Mouse (Mus musculus) layer of hippocampus, postnatal 36 days (tissue): ENCODE measurements at regions not wholly inside any gene's neighbourhood (a gene's known extent, or its start where the extent isn't known, plus 50 kb on each side); places are given as distances from the start of the nearest gene placed in this dataset.

Experiments
- DNase-seq, 2 experiments: peaks; one replicate each; pipeline ENCODE4 v3.0.0; 2022

DNA sequence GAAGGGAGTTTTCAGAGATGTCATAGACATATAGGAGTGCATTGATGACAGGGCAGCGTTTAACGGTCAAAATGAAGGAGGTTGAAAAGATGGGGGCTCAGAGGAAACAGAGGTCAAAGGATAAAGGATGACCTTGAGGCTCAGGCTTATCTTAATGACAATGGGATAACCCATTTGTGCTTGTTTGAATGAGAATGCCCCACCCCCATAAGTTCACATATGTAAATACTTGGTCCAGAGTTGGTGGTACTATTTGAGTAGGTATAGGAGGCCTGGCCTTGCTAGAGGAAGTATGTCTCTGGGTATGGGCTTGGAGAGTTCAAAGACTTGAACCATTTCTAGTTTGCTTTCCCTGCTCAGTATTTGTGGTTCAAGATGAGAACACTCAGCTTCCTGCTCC, 237.4 kb upstream of the Fbxl7 start:
- DNase-seq, result no peak

DNA sequence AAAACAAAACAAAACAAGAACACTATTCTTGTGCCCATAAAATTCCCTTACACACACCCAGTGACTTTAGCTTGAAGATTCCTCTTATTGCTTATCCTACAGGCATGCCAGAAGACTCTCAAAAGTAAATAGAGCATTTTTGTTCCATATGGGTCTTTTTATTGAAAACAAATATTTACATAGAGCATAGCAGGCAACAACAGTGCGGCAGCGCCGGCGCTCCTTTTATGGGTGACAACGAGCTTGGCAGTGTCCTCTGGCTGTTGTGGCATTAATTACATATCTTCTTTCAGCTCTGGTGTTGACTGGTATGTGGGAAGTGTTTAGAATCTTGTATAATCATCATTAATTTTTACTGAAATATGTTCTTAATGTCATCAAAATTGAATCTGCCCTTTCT, 242.2 kb upstream of the Fbxl7 start:
- DNase-seq, result no peak

DNA sequence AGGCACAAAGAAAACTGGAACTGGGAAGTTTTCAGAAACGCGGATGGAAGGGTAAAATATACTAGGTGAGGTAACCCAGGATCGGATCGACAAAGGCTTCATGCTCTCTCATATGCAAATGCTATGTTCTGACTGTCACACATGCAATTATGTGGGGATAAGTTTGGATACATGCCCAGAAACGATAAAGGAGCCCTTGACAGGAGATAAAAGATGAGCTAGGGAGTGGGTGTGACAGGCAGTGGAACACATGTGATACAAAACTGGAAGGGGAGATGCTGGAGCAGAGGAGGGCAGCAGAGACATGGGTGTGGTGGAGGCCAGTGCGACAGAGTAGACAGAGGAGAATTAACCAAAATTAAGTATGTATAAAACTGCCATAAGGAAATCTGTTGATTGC, 250.5 kb upstream of the Fbxl7 start:
- DNase-seq, result no peak

DNA sequence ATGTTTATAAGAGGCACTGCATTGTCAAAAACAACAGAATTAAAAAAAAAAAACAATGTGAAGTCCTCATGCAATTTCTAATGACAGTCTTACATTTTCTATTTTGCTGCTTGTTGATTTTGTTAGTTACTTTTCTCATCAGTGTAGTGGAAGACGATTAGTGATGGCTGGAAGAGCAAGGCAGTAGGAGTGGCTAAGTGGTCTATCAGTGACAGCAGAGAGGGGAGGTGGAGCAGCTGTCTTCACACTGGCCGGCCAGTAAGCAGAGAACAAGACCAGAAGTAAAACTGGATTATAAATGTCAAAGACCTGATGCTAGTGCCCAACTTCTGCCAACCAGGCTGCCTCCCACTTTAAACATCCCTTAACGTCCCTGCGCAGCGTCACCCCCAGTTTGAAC, 265.6 kb upstream of the Fbxl7 start:
- no peak for DNase-seq

DNA sequence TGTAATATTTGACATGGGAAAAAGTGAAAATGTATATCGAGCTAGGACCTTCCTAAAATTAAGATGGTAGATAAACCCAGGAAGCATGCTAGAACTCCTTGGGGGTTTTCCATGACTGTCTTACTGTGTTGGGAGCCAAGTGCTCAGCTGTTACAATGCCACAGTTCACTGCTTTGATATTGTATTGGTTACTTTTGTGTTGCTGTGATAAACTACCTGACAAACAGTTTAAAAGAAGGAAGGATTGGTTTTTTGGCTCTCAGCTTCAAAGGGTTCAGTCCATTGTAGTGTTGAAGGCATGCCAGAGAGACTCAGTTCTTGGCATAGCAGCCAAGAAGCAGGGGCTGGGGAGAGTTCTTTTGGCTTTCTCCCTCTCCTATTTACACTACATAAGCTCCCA, 272.1 kb upstream of the Fbxl7 start:
- no peak for DNase-seq

DNA sequence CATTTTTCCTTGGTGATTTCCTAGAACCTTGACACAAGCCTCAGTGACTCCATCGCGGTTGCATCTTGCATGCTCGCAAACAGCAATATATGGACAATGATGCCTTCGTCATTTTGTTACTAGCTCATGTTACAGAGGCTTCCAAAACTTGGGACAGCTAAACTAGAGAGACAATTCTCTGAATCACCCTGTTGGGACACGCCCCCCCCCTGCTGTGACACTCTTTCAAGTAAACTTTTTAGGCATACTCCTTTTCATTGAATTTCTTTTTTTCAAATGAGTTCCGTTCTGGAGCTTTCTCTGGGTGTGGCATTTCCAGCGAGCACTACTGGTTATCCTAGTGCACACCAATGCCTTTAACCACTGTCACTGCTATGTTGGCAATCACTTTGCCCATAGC, 274.5 kb upstream of the Fbxl7 start:
- no peak for DNase-seq

DNA sequence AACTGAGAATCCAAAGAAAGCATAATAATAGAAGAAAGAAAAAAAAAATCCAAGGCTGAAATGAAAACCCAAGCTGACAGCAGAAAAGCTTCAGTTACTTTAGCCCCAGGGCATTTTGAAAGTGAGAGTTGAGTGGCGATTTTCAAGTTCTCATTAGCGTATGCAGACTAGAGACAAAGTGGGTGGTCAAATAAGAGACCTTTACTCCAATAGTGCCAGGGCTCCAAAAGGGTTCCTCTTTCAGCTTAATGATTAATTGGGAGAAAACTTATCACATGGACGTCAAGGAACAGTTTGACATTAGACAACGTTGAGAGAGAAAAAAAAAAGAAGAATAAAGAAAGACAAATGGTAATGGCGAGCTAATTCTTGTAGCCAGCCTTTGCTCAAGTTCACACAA, 278.1 kb upstream of the Fbxl7 start:
- DNase-seq, result no peak

DNA sequence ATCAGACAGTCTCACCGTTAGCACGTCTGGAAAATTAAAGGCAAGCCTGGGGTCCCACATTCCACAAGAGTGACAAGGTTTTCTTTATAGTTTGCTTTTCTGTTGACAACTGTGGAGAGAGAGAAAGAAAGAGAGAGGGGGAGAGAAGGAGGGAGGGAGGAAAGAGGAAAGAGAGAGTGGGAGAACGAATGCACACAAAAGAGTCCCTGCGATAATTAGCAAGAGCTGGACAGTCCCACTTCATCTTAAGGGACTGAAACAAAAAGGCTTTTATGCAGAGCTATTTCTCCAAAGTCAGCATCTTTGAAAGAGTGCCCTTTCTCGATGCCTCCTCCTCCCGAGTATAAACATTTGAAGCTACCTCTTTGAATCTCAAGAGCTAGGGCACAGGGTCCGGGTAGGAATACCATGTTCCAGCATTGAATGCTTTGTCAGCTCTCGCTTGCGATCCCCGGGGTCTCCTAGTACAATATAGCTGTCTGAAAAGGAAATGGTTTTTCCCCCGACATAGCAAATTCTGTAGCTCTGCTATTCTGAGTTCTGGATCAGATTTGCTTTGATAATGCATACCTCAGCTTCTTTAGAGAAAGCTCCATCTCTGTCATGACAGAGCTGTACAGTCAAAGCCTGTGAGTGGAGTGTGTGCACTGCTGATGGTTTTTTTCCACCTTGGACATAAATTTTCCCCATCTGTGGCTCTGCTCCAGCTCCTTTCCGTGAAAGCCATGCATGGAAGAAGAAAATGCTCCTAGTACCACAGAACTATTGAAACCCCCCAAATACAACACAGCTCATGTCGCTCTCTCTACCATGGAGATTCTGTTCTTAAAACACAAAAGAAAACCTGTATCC, 282.9 kb upstream of the Fbxl7 start:
- no peak for DNase-seq

DNA sequence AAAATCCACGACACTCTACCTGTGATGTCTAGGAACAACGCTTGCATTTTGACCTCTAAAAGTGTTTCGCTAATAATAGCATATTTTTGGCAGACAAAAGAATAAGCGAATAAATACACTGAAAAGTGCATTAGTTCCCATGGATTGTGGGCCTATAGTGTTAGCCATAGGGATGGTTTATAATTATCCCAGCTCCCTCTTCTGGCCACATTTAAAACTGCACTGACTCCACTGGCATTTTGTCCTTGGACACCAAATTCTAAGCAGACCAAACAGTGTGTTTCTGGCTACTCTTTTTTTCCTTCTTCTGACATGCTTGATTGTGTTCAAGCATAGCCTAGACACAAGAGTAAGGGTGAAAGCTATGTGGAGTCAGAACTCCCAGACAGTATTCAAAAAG, 276.8 kb upstream of the Ank start:
- DNase-seq, result peak; percentile 43 to 55

DNA sequence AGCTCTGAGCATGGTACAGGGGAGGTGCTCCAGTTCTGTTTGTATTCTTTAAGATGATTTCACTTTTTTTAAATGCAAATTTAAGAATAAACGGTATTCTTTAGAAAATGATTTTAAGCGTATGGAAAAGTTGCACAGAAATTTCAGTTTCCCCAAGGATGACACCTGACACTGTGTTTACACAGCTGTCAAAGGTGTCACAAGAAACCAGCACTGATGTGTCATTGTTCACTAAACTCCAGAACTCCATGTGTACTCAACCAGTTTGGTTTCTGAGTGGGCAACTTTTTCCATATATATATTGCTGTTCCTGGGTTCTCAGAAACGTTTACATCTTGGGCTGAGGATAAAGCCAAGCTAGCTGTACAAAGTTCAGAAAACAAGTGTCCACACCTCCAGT, 265.0 kb upstream of the Ank start:
- no peak for DNase-seq

DNA sequence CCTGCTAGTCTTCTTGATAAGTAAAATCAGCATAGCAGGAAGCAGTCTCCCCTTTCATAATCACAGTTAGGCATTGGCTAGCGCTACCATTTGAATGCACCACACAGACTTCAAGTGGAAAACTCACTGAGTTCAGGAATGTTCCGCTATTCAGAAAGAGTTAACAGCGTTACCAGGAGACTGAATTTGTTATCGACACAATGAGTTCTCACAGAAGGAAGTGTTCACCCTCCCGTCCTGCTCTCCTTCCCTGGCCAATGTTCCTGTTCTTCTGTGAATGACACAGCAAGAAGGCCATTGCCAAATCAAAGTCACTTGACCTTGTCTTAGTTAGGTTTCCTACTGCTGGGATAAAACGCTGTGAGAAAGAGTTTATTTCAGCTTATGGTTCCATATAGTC, 261.6 kb upstream of the Ank start:
- DNase-seq, result no peak

DNA sequence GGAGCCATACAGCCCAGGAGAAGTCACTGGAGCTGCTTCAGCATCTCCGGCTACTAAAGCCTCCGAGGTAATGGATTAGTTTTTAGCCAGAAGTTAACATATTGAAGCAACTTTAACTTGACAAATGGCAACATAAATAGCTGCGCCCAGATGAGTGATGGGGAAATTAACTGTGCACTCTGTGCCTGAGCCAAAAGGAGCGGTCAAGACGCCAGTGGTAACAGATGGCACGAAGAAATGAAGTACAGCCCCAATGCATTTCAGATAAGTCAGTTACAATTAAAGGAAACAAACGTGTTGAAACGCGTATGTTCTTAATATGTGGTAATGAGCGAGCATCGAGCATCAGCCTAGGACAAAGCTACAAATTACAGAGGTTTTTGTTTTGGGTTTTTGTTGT, 259.0 kb upstream of the Ank start:
- no peak for DNase-seq

DNA sequence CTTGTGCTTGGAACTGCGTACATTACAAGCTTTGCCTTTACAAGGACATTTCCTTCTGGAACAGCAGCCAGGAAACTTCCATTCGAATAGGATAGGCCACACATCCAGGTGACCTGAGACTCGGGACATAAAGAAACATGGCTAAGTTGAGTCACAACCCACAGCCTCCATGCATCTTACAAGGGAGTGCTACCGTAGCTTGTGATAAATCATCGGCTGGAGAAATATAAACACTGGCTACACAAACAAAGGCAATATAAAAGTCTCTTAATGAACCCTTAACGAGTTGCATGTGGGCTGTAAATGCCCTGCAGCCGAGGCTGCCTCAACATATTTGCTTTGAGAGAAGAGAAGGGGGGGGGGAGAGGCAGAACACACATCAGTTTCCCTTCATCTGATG, 250.1 kb upstream of the Ank start:
- DNase-seq, result no peak

DNA sequence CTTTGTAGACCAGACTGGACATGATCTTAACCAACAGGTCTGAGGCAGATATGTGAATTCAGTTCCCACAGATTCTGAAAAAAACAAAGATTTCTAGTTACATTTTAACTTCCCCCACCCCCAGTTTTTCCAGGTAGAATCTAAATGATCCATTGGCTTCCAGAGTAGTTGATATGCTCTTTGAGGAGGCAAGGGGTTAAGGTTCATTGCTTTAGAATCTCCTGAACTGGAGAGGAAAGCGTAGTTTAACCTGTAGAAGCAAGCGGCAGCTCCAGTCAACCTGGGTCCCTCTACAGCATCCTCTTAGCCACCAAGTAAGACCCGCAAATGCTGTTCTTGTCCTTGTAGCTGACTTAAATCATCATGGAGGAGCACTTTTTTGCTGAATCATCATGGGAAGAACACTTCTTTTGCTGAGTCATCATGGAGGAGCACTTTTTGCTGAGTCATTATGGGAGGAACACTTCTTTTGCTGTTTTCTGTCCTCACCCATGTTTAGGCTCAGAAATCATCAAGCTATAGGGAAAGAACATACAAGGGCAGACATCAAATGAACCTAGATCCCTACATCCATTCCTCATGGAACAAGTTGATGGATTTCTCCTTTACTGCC, 247.2 kb upstream of the Ank start:
- no peak for DNase-seq

DNA sequence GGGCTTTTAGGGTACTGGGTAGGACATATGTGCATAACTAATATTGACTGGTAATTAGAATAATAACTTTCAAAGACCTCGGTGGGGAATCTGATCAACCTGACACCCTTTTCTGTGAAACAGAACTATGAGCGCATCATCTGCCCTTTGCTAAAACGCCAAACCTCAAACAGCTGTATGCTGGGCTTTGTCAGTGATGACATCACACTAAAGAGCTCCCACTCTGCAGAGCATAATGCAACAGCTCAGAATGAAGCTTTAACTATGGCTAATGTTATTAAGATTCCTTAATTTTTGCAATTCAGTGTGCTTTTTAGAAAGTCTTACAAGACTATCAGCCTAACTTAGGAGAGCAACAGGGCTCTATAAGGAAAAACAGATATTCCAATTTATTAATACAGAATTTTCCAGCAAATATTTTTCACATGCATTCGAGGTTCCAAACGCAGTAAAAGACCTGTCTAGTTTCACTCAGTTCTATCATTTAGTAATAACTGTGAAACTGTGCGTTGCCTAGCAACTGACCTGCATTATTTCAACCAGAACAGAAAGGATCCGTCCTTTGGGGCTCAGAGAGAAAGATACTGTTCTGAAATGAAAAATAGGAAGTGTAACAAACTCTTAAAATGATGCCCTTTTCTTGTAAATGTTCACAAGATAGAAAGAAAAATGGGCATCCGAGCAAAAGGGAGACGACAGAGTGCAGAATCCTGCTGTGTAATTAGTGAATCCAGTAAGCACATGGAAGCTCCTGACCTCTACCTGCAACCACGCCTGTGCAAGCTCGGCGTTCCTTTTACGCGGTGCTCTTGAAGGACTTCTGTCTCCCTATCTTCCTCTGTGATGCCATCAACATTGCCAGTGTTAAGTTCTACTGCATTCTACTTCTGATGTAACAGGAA, 242.6 kb upstream of the Ank start:
- no peak for DNase-seq

DNA sequence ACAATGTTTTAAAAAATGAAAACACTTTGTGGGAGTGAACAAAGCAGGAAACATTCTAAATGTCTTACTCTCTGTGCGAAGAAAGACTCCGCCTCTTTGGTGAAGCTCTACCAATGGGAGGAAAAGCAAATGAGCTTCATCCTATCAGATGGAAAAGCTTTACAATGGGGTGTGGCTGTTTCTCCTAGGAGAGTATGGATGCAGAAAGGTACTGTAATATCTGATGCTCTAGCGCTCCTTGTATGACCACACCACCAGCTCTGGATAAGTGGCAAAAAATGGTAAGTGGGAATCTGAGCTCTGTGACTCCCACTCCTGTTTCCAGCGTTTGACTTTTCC, 242.0 kb upstream of the Ank start:
- DNase-seq, result no peak

DNA sequence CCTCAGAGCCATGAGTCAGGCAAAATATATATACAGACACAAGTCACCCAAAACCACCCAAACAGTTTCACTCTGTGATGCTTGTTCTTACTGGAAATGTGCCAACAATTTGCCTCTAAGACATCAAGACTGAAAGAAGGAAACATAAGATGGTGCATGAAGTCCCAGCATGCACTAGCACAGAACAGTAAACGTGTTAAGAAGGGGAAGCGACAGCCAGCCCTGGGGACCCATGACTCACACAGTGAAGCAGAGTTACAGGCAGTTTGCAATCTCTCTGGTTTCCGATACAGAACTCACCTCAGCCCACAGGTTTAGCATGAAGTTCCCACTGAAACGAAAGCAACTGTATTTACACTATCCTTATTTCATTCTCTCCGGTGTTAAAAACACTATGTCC, 233.7 kb upstream of the Ank start:
- DNase-seq, result no peak

DNA sequence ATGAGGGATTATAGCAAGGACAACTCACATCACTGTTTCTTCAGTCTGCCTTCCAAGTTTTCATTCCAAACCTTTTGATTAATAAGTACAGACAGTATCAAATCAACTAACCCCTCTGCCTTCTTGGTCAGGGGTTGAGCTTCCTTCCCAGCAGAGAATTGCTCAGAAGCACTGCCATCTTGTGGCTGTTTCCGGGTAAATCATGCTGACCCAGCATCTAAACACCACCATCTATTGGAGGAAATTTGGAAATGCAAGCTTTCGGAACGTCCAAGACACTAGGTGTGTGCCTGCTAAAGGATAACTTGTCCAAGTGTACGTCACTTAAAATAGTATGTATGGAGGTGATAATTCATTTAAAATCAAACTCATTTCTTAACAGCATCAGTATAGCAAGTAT, 231.7 kb upstream of the Ank start:
- peak; percentile 17 to 50 for DNase-seq

DNA sequence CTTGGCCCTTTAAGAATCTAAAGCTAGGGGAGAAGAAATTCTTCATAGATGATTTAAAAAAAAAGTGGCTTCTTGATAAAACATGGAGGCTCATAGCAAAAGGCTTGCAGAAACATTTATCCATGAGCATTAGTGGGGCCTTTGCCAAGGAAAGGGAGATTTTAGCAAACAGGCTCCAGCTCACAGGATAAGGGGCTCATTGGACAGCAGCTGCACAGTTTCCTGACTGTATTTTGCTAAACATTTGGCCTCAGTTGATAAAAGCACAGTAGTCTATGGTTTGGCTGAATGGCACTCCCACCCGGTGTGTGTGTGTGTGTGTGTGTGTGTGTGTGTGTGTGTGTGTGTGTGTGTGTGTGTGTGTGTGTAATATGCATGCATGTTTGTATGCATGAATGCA, 228.2 kb upstream of the Ank start:
- no peak for DNase-seq

DNA sequence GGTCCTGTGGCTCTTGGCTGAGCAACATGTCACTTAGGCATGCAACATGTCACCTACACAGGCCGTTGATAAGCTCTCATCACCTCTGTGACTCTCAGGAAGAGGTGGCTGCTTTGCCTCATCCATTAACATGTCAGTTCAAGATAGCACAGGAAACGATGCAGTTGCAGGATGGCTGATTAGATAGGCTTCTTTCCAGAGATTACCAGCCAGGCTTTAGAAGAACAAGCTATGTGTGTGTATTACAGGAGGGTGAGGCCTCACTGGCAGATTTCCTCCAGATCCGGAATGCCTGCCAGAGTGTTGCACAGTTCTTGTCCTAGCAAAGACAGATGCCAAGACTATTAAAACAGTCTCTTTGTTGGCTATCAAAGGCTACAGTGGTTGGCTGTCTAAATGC, 220.2 kb upstream of the Ank start:
- no peak for DNase-seq

DNA sequence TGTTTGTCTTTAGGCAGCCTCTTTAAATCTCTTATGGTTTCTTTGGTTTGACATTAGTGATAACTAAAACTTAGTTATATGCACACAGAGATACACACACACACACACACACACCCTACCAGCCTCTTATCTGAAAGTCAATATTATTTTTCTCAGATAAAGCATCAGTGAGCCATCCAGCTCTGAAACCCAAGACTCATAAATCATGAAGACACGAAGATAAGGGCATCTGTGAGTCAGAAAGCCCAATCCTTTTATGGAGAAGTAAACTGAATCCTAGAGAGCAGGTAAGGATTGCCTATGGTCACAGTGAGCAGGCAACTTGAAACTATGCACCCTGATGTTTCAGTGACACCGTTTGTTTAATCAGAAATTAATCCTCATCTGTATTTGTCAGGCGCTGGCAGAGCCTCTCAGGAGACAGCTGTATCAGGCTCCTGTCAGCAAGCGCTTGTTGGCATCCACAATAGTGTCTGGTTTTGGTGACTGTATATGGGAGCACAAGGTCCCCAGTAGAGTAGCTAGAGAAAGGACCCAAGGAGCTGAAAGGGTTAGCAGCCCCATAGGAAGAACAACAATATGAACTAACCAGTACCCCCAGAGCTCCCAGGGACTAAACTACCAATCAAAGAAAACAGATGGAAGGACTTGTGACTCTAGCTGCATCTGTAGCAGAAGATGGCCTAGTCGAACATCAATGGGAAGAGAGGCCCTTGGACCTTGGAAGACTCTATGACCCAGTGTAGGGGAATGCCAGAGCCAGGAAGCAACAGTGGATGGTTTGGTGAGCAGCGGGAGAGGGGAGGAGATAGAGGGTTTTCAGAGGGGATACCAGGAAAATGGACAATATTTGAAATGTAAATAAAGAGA, 207.3 kb upstream of the Ank start:
- DNase-seq, result no peak

DNA sequence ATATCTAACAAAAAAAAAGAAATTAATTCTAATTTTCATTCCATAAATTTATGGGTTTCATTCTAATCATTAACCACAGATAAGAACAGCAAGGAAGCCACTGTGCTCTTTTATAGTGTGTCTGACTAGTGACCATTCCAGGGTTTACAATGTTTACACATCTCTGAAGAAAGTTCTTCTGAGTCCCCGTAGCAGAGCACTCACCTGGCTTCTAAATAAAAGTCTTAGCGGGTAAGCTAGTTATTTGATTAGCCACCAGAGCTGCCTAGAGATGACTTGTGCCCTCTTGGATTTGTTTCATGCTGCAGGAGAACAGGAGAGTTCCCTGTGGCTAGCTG, 206.7 kb upstream of the Ank start:
- no peak for DNase-seq

DNA sequence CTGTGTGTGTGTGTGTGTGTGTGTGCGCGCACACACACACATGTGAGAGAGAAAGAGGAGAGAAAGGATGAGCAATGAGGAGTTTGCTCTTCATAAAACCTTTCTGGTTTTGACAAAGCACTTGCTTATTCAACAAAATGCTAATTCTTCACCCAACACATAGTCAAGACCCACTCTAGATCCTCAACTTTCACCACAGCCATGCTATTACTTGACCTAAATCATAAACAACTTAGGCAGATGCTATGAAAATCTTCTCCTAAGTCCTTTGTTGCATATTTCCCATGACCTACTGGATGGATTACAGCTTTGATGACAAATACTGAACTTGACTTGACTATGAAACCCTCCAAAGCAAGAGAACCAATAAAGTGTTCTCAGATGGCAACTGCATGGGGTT, 196.3 kb upstream of the Ank start:
- DNase-seq, result no peak
